Mouse (Mus musculus) forebrain, embryonic 11.5 days (tissue): ENCODE measurements around the gene Abi2. TPM values are rescaled to one million over a fixed set of nuclear protein-coding genes. Genes with fewer than 3 reads are reported as not detected.
"Not testable (repeated sequence)": the region's sequence is repeated elsewhere in the genome, so short reads cannot be mapped to it uniquely, and the experiment has no call there.

Experiments
- ATAC-seq: fragments of 200-750 bp; cut with Nextera tagmentation; replicated peaks from 2 replicates; pipeline ENCODE4 v1.8.0; 2017; ENCODE audit warnings: moderate TSS enrichment; ENCODE audit not compliant: low FRiP score
- DNase-seq: peaks from one replicate; pipeline ENCODE4 v3.0.0-alpha.2; 2017; ENCODE audit warnings: low spot score
- H3K27ac ChIP-seq: fragments of 300-500 bp; sonication (generic); 2 replicates; pipeline ENCODE4 v1.5.1; 2014; ENCODE audit warnings: low read depth, low read length
- H3K27me3 ChIP-seq: fragments of 300-500 bp; sonication (generic); 2 replicates; pipeline ENCODE4 v1.6.1; 2014; ENCODE audit warnings: mild to moderate bottlenecking, low read length, mixed read lengths; ENCODE audit not compliant: control insufficient read depth, insufficient read depth
- H3K36me3 ChIP-seq: fragments of 300-500 bp; sonication (generic); 2 replicates; pipeline ENCODE4 v1.6.1; 2014; ENCODE audit warnings: mild to moderate bottlenecking, low read length, moderate library complexity, mixed read lengths; ENCODE audit not compliant: control insufficient read depth, insufficient read depth
- H3K4me1 ChIP-seq: fragments of 300-500 bp; sonication (generic); replicated peaks from 2 replicates; pipeline ENCODE4 v1.6.1; 2014; ENCODE audit warnings: low read length, mixed read lengths; ENCODE audit not compliant: control insufficient read depth, insufficient read depth
- H3K4me2 ChIP-seq: fragments of 300-500 bp; sonication (generic); 2 replicates; pipeline ENCODE4 v1.6.1; 2014; ENCODE audit warnings: low read depth, mild to moderate bottlenecking, low read length, moderate library complexity, mixed read lengths; ENCODE audit not compliant: severe bottlenecking
- H3K4me3 ChIP-seq: fragments of 300-500 bp; sonication (generic); 2 replicates; pipeline ENCODE4 v1.5.1; 2014; ENCODE audit warnings: low read depth, low read length
- H3K9ac ChIP-seq: fragments of 300-500 bp; sonication (generic); 2 replicates; pipeline ENCODE4 v1.6.1; 2014; ENCODE audit warnings: low read length
- H3K9me3 ChIP-seq: fragments of 300-500 bp; sonication (generic); 2 replicates; pipeline ENCODE4 v1.6.1; 2016; ENCODE audit warnings: low read length, mixed read lengths; ENCODE audit not compliant: control insufficient read depth
- WGBS: fragments of 180-500 bp; shearing (Covaris S2); extraction: QIAGEN DNeasy Blood & Tissue Kit; methylation state at CpG from one replicate; pipeline ENCODE4 v1.1.7; 2014; 5-methylcytosine and 5-hydroxymethylcytosine counted together
- polyA plus RNA-seq: library from polyadenylated mRNA; unstranded; fragments of >200 nt; fragmentation: Nextera tagmentation; extraction: Ambion mirVana; gene quantifications from 2 replicates; pipeline ENCODE4 v1.2.1, GENCODE M21; 2014

The Abi2 gene
- polyA plus RNA-seq, 1 experiment from 2014 or later = 66.8 TPM

GRCm38 (mm10) chr1:60423882-60424281 is 14.5 kb downstream of the Abi2 start:
- Histone ChIP-seq H3K27me3 (no peaks in the 10 kb centered on the region), H3K9ac (no peak overlapping the region), H3K9me3 (no peaks in the 10 kb centered on the region), H3K36me3 (no peaks in the 10 kb centered on the region), H3K4me3 (no peak overlapping the region), H3K27ac (no peak overlapping the region), H3K4me2 (no peak overlapping the region), H3K4me1 (no peaks in the 10 kb centered on the region)
- no peak for DNase-seq
- 91% methylated on average over 1 of the region's 1 CpGs for WGBS
- ATAC-seq = no peak

GRCm38 (mm10) chr1:60428341-60428740 is 18.9 kb downstream of the Abi2 start:
- Histone ChIP-seq H3K36me3 (no peaks in the 10 kb centered on the region), H3K9ac (no peak overlapping the region), H3K4me1 (no peaks in the 10 kb centered on the region), H3K27ac (no peak overlapping the region), H3K4me3 (no peak overlapping the region), H3K4me2 (no peak overlapping the region), H3K27me3 (no peaks in the 10 kb centered on the region), H3K9me3 (no peaks in the 10 kb centered on the region)
- ATAC-seq = no peak
- DNase-seq = no peak
- 90% methylated on average over 2 of the region's 2 CpGs for WGBS

- 67% methylated on average over 2 of the region's 2 CpGs for WGBS
- no peak overlapping the region for H3K4me2 ChIP-seq
- ATAC-seq (no peak), DNase-seq (no peak)
- no peak overlapping the region for H3K4me3 ChIP-seq
- no peak overlapping the region for H3K9ac ChIP-seq
- H3K27me3 ChIP-seq = no peaks in the 10 kb centered on the region
- no peaks in the 10 kb centered on the region for H3K36me3 ChIP-seq
- no peaks in the 10 kb centered on the region for H3K4me1 ChIP-seq
- no peak overlapping the region for H3K27ac ChIP-seq
- H3K9me3 ChIP-seq = no peaks in the 10 kb centered on the region
Observed at GRCm38 (mm10) chr1:60428932-60429331, 19.5 kb downstream of the Abi2 start.

- Histone ChIP-seq H3K27ac (no peak overlapping the region), H3K27me3 (no peaks in the 10 kb centered on the region), H3K36me3 (no peaks in the 10 kb centered on the region), H3K9ac (no peak overlapping the region), H3K4me1 (no peaks in the 10 kb centered on the region), H3K4me3 (no peak overlapping the region), H3K4me2 (no peak overlapping the region), H3K9me3 (no peaks in the 10 kb centered on the region)
- DNase-seq (no peak), ATAC-seq (no peak)
- 92% methylated on average over 5 of the region's 5 CpGs for WGBS
Observed at GRCm38 (mm10) chr1:60431531-60431930, 22.1 kb downstream of the Abi2 start.

- H3K4me1 ChIP-seq = no peaks in the 10 kb centered on the region
- WGBS = 19% methylated on average over 1 of the region's 1 CpGs
Observed at GRCm38 (mm10) chr1:60432497-60432896, 23.1 kb downstream of the Abi2 start.

GRCm38 (mm10) chr1:60441438-60441837 is 32.0 kb downstream of the Abi2 start:
- H3K9me3 ChIP-seq, DNase-seq, H3K27ac ChIP-seq, H3K9ac ChIP-seq, ATAC-seq, H3K36me3 ChIP-seq, H3K4me3 ChIP-seq, H3K4me1 ChIP-seq, H3K4me2 ChIP-seq, H3K27me3 ChIP-seq: not testable (repeated sequence)
- 77% methylated on average over 5 of the region's 5 CpGs for WGBS

More at GRCm38 (mm10) chr1:60432497-60432896, 23.1 kb downstream of the Abi2 start:
- no peaks in the 10 kb centered on the region for H3K27me3 ChIP-seq
- no peak overlapping the region for H3K4me2 ChIP-seq
- H3K4me3 ChIP-seq = no peak overlapping the region
- ATAC-seq (no peak), DNase-seq (no peak)
- H3K27ac ChIP-seq = no peak overlapping the region
- no peaks in the 10 kb centered on the region for H3K9me3 ChIP-seq
- H3K36me3 ChIP-seq = no peaks in the 10 kb centered on the region
- H3K9ac ChIP-seq = no peak overlapping the region

- Histone ChIP-seq H3K27ac (no peak overlapping the region), H3K27me3 (no peaks in the 10 kb centered on the region), H3K9me3 (no peaks in the 10 kb centered on the region), H3K4me1 (no peaks in the 10 kb centered on the region), H3K4me3 (no peak overlapping the region), H3K9ac (no peak overlapping the region), H3K36me3 (no peaks in the 10 kb centered on the region), H3K4me2 (no peak overlapping the region)
- ATAC-seq (no peak), DNase-seq (no peak)
- 90% methylated on average over 12 of the region's 12 CpGs for WGBS
Observed at GRCm38 (mm10) chr1:60447067-60447466, 37.6 kb downstream of the Abi2 start.

GRCm38 (mm10) chr1:60449896-60450295 is 40.5 kb downstream of the Abi2 start:
- H3K27me3 ChIP-seq = no peaks in the 10 kb centered on the region
- no peaks in the 10 kb centered on the region for H3K36me3 ChIP-seq
- ATAC-seq (no peak), DNase-seq (no peak)
- H3K4me2 ChIP-seq = no peak overlapping the region
- no peaks in the 10 kb centered on the region for H3K4me1 ChIP-seq
- 65% methylated on average over 1 of the region's 1 CpGs for WGBS
- H3K4me3 ChIP-seq = no peak overlapping the region
- H3K9ac ChIP-seq = no peak overlapping the region
- no peaks in the 10 kb centered on the region for H3K9me3 ChIP-seq
- H3K27ac ChIP-seq = no peak overlapping the region

- ATAC-seq (no peak), DNase-seq (no peak)
- Histone ChIP-seq H3K4me1 (no peaks in the 10 kb centered on the region), H3K4me3 (no peak overlapping the region), H3K27ac (no peak overlapping the region), H3K27me3 (no peaks in the 10 kb centered on the region), H3K9ac (no peak overlapping the region), H3K9me3 (no peaks in the 10 kb centered on the region), H3K4me2 (no peak overlapping the region), H3K36me3 (no peaks in the 10 kb centered on the region; the same call in 1 of the 2 replicates)
- 88% methylated on average over 1 of the region's 1 CpGs for WGBS
Observed at GRCm38 (mm10) chr1:60460623-60461022, 51.2 kb downstream of the Abi2 start.
